Mouse (Mus musculus): ENCODE measurements around the gene Hdac7. TPM values are rescaled to one million over a fixed set of nuclear protein-coding genes. Genes with fewer than 3 reads are reported as not detected.
A peak's percentile ranks its signal among the peaks of the same experiment; 100 is the strongest.

Hdac7 gene
- total and polyA plus RNA-seq, 3 experiments = 3.9 to 117 (median 20.4) TPM

GRCm38 (mm10) chr15:97850441-97850840 is 6.1 kb upstream of the Hdac7 start:
- ATAC-seq (ENCODE audit: extremely low read depth, insufficient number of reproducible peaks, low FRiP score, poor library complexity, severe bottlenecking) (no peak), DNase-seq (ENCODE audit: low spot score) (no peak)
- no peaks in the 10 kb centered on the region for H3K36me3 ChIP-seq (replicated peaks)
- TF ChIP-seq CTCF (IDR thresholded peaks at IDR 0.05; ENCODE audit: low read depth, low read length) (0 out of 2 replicates have a peak, but pooled peaks have one; percentile 23), GATA1 (IDR thresholded peaks at IDR 0.05; ENCODE audit: borderline replicate concordance, low read length) (no peak)
- H3K9me3 ChIP-seq (replicated peaks) = peaks cover 5% of the 10 kb centered on the region
- peaks cover 69% of the 10 kb centered on the region for H3K4me1 ChIP-seq (ENCODE audit: insufficient read depth, low read depth, low read length)
- no peaks in the 10 kb centered on the region for H3K27me3 ChIP-seq (ENCODE audit: insufficient read depth, low read length)
- no peak overlapping the region for H3K4me3 ChIP-seq (ENCODE audit: low read depth, low read length)

GRCm38 (mm10) chr15:97849116-97849911 is 5.0 kb upstream of the Hdac7 start:
- Histone ChIP-seq H3K36me3 (replicated peaks) (no peaks in the 10 kb centered on the region), H3K4me3 (ENCODE audit: low read depth, low read length) (peak overlapping the region; percentile 52; the same call in 1 of the 2 replicates), H3K9me3 (replicated peaks) (peaks cover 5% of the 10 kb centered on the region), H3K27me3 (ENCODE audit: insufficient read depth, low read length) (no peaks in the 10 kb centered on the region), H3K4me1 (ENCODE audit: insufficient read depth, low read depth, low read length) (peaks cover 80% of the 10 kb centered on the region)
- peak; percentile 52 for TF ChIP-seq CTCF (IDR thresholded peaks at IDR 0.05; ENCODE audit: low read depth, low read length)
- no peak for TF ChIP-seq GATA1 (IDR thresholded peaks at IDR 0.05; ENCODE audit: borderline replicate concordance, low read length)
- ATAC-seq (ENCODE audit: extremely low read depth, insufficient number of reproducible peaks, low FRiP score, poor library complexity, severe bottlenecking) (peak; percentile 29), DNase-seq (ENCODE audit: low spot score) (no peak)

DNA sequence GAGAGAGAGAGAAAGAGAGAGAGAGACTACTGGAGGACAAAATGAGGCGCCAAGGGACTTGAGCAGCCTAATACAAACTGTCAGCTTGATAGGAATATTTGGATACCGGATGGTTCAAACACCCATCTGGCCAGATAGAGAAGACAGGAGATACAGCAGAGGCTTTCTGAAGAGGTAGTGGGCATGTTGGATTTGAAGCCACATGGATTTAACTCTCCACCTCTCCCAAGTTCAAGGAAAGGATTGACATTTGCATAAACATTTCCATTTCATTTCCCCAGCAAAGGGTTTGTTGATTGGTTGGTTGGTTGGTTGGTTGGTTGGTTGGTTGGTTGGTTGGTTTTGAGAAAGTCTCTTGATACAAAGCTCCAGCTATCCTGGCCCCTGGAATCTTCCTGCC is 3.6 kb upstream of the Hdac7 start:
- peaks cover 95% of the 10 kb centered on the region for H3K4me1 ChIP-seq (ENCODE audit: insufficient read depth, low read depth, low read length)
- H3K4me3 ChIP-seq (ENCODE audit: low read depth, low read length) = peak overlapping the region; percentile 31; the same call in 1 of the 2 replicates
- H3K36me3 ChIP-seq (replicated peaks) = peaks cover 4% of the 10 kb centered on the region
- H3K27me3 ChIP-seq (ENCODE audit: insufficient read depth, low read length) = no peaks in the 10 kb centered on the region
- ATAC-seq (ENCODE audit: extremely low read depth, insufficient number of reproducible peaks, low FRiP score, poor library complexity, severe bottlenecking) = no peak
- DNase-seq (ENCODE audit: low spot score) = no peak
- no peak for TF ChIP-seq GATA1 (IDR thresholded peaks at IDR 0.05; ENCODE audit: borderline replicate concordance, low read length)
- TF ChIP-seq CTCF (IDR thresholded peaks at IDR 0.05; ENCODE audit: low read depth, low read length) = no peak
- TF ChIP-seq POLR2AphosphoS5 (IDR thresholded peaks at IDR 0.05; ENCODE audit: insufficient replicate concordance, low read depth, low read length) = no peak
- no peak for TF ChIP-seq TAL1 (conservative IDR thresholded peaks at IDR 0.05; ENCODE audit: low read depth, low read length)
- no peak for TF ChIP-seq GATA2 (IDR thresholded peaks at IDR 0.05; ENCODE audit: borderline replicate concordance, low read depth, low read length)
- H3K9me3 ChIP-seq (replicated peaks) = peaks cover 5% of the 10 kb centered on the region

- ATAC-seq (ENCODE audit: extremely low read depth, insufficient number of reproducible peaks, low FRiP score, poor library complexity, severe bottlenecking) (no peak), DNase-seq (ENCODE audit: low spot score) (no peak)
- H3K4me3 ChIP-seq (ENCODE audit: low read depth, low read length) = no peak overlapping the region
- H3K36me3 ChIP-seq (replicated peaks) = peaks cover 5% of the 10 kb centered on the region
- peaks cover 95% of the 10 kb centered on the region for H3K4me1 ChIP-seq (ENCODE audit: insufficient read depth, low read depth, low read length)
- TF ChIP-seq GATA1 (IDR thresholded peaks at IDR 0.05; ENCODE audit: borderline replicate concordance, low read length) = no peak
- peaks cover 5% of the 10 kb centered on the region for H3K9me3 ChIP-seq (replicated peaks)
- no peaks in the 10 kb centered on the region for H3K27me3 ChIP-seq (ENCODE audit: insufficient read depth, low read length)
These were observed 3.0 kb upstream of the Hdac7 start for GRCm38 (mm10) chr15:97847285-97847684.

GRCm38 (mm10) chr15:97846121-97846882 is 2.0 kb upstream of the Hdac7 start:
- Histone ChIP-seq H3K4me1 (ENCODE audit: insufficient read depth, low read depth, low read length) (peaks cover 98% of the 10 kb centered on the region), H3K4me3 (ENCODE audit: low read depth, low read length) (no peak overlapping the region; the same call in 1 of the 2 replicates), H3K36me3 (replicated peaks) (peaks cover 14% of the 10 kb centered on the region), H3K27me3 (ENCODE audit: insufficient read depth, low read length) (no peaks in the 10 kb centered on the region), H3K9me3 (replicated peaks) (peaks cover 5% of the 10 kb centered on the region)
- DNase-seq (ENCODE audit: low spot score) = no peak
- no peak for TF ChIP-seq TAL1 (conservative IDR thresholded peaks at IDR 0.05; ENCODE audit: low read depth, low read length)
- TF ChIP-seq GATA2 (IDR thresholded peaks at IDR 0.05; ENCODE audit: borderline replicate concordance, low read depth, low read length) = no peak
- no peak for TF ChIP-seq GATA1 (IDR thresholded peaks at IDR 0.05; ENCODE audit: borderline replicate concordance, low read length)
- TF ChIP-seq POLR2AphosphoS5 (IDR thresholded peaks at IDR 0.05; ENCODE audit: insufficient replicate concordance, low read depth, low read length) = no peak
- TF ChIP-seq CTCF (IDR thresholded peaks at IDR 0.05; ENCODE audit: low read depth, low read length) = no peak
- ATAC-seq (ENCODE audit: extremely low read depth, insufficient number of reproducible peaks, low FRiP score, poor library complexity, severe bottlenecking) = no peak

DNA sequence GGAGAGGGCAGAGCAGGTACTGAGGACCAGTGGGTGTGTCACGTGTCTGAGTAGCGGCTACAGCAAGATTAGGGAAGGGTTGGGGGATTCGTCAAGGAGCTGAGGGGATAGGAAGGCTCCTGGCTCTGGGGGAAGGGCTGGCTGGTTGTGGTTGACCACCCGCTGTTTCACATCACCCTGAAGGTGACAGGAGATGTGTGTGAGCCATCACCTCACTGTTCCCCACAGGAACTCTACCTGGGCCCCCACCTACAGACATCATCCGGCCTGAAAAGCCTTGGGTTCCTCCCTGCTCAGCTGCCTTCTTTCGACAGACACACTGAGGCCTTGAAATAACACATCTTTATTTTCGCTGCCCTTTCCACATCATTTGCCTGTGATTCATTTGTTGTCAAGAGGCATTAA is 1.1 kb downstream of the Hdac7 start:
- peaks cover 44% of the 10 kb centered on the region for H3K36me3 ChIP-seq (replicated peaks)
- DNase-seq (ENCODE audit: low spot score) = no peak
- H3K9me3 ChIP-seq (replicated peaks) = peaks cover 5% of the 10 kb centered on the region
- no peak for TF ChIP-seq GATA2 (IDR thresholded peaks at IDR 0.05; ENCODE audit: borderline replicate concordance, low read depth, low read length)
- TF ChIP-seq POLR2AphosphoS5 (IDR thresholded peaks at IDR 0.05; ENCODE audit: insufficient replicate concordance, low read depth, low read length) = no peak
- no peak for TF ChIP-seq CTCF (IDR thresholded peaks at IDR 0.05; ENCODE audit: low read depth, low read length)
- no peak for TF ChIP-seq GATA1 (IDR thresholded peaks at IDR 0.05; ENCODE audit: borderline replicate concordance, low read length)
- TF ChIP-seq TAL1 (conservative IDR thresholded peaks at IDR 0.05; ENCODE audit: low read depth, low read length) = no peak
- no peaks in the 10 kb centered on the region for H3K27me3 ChIP-seq (ENCODE audit: insufficient read depth, low read length)
- peaks cover 99% of the 10 kb centered on the region for H3K4me1 ChIP-seq (ENCODE audit: insufficient read depth, low read depth, low read length)
- ATAC-seq (ENCODE audit: extremely low read depth, insufficient number of reproducible peaks, low FRiP score, poor library complexity, severe bottlenecking) = no peak
- H3K4me3 ChIP-seq (ENCODE audit: low read depth, low read length) = peak overlapping the region; percentile 70
